Mouse (Mus musculus): ENCODE measurements around the gene Dph2. TPM values are rescaled to one million over a fixed set of nuclear protein-coding genes. Genes with fewer than 3 reads are reported as not detected.

Dph2 gene
- polyA plus RNA-seq, 2 experiments, result 17.0 to 18.4 TPM

DNA sequence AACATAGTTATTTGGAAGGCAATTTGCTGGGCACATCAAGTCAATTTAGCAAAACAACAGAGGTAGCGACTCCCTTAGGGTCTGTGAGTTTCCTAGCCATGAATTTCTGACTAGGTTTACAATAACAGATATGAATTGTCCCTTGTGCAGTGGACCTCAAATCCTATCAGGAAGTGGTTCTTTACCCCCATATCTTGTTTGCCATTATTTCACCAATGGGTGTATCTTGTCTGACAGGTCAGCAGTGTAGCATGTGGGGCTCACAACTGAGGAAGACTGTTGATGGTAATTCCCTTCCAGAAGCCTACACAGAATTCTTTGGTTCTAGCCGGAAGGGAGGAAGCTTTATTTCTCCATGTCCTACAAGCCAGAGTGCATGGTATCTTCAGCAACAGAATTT is 29.5 kb upstream of the Dph2 start:
- WGBS, result 85% methylated on average over 2 of the region's 2 CpGs
- no peaks in the 10 kb centered on the region for H3K9me3 ChIP-seq (ENCODE audit: control insufficient read depth, low read length)
- peaks cover 8% of the 10 kb centered on the region; the same call in 1 of the 2 replicates for H3K27me3 ChIP-seq (ENCODE audit: control insufficient read depth, insufficient read depth, low read length)
- no peak overlapping the region for H3K4me3 ChIP-seq (replicated peaks; ENCODE audit: low read length)
- DNase-seq (ENCODE audit: low spot score), result no peak
- H3K27ac ChIP-seq (replicated peaks; ENCODE audit: low read depth, low read length), result no peak overlapping the region
- H3K4me2 ChIP-seq (replicated peaks; ENCODE audit: low read depth, low read length, severe bottlenecking), result no peak overlapping the region
- no peak for TF ChIP-seq POLR2A (IDR thresholded peaks at IDR 0.05; ENCODE audit: borderline replicate concordance, extremely low read depth, insufficient read depth, insufficient read length)
- H3K4me1 ChIP-seq (ENCODE audit: control insufficient read depth, insufficient read depth, low read length), result peaks cover 2% of the 10 kb centered on the region
- no peaks in the 10 kb centered on the region for H3K36me3 ChIP-seq (ENCODE audit: control insufficient read depth, insufficient read depth, low read length)
- no peak for ATAC-seq (ENCODE audit: low FRiP score, low read depth)
- no peak overlapping the region for H3K9ac ChIP-seq (ENCODE audit: low read depth, low read length, severe bottlenecking)

DNA sequence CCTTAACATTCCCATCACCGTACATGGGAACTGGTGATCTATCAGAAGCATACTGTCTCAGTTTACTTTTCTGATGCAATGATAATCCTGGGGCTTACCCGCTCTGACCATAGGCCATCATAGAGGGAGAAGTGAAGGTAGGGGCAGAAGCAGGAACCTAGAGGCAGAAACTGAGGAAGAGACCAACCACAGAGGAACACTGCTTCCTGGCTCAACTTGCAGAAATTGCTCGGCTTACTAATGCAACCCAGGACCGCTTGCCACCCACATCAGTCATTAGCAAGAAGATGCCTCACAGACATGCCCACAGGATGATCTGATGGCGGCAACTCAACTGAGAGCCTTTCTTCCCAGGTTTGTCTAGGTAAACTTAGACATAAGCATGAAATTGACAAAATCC is 26.9 kb upstream of the Dph2 start:
- no peak for TF ChIP-seq POLR2A (IDR thresholded peaks at IDR 0.05; ENCODE audit: borderline replicate concordance, extremely low read depth, insufficient read depth, insufficient read length)
- H3K4me2 ChIP-seq (replicated peaks; ENCODE audit: low read depth, low read length, severe bottlenecking), result no peak overlapping the region
- H3K4me1 ChIP-seq (ENCODE audit: control insufficient read depth, insufficient read depth, low read length), result peaks cover 6% of the 10 kb centered on the region
- no peak overlapping the region for H3K4me3 ChIP-seq (replicated peaks; ENCODE audit: low read length)
- no peaks in the 10 kb centered on the region for H3K27me3 ChIP-seq (ENCODE audit: control insufficient read depth, insufficient read depth, low read length)
- WGBS, result 83% methylated on average over 5 of the region's 5 CpGs
- H3K27ac ChIP-seq (replicated peaks; ENCODE audit: low read depth, low read length), result no peak overlapping the region
- no peak overlapping the region for H3K9ac ChIP-seq (ENCODE audit: low read depth, low read length, severe bottlenecking)
- ATAC-seq (ENCODE audit: low FRiP score, low read depth) (no peak), DNase-seq (ENCODE audit: low spot score) (no peak)
- H3K9me3 ChIP-seq (ENCODE audit: control insufficient read depth, low read length), result no peaks in the 10 kb centered on the region
- H3K36me3 ChIP-seq (ENCODE audit: control insufficient read depth, insufficient read depth, low read length), result no peaks in the 10 kb centered on the region

GRCm38 (mm10) chr4:117918261-117918660 is 26.4 kb upstream of the Dph2 start:
- TF ChIP-seq POLR2A (IDR thresholded peaks at IDR 0.05; ENCODE audit: borderline replicate concordance, extremely low read depth, insufficient read depth, insufficient read length), result no peak
- Histone ChIP-seq H3K4me2 (replicated peaks; ENCODE audit: low read depth, low read length, severe bottlenecking) (no peak overlapping the region), H3K4me3 (replicated peaks; ENCODE audit: low read length) (no peak overlapping the region), H3K9ac (ENCODE audit: low read depth, low read length, severe bottlenecking) (no peak overlapping the region), H3K9me3 (ENCODE audit: control insufficient read depth, low read length) (no peaks in the 10 kb centered on the region), H3K36me3 (ENCODE audit: control insufficient read depth, insufficient read depth, low read length) (no peaks in the 10 kb centered on the region), H3K27ac (replicated peaks; ENCODE audit: low read depth, low read length) (no peak overlapping the region), H3K4me1 (ENCODE audit: control insufficient read depth, insufficient read depth, low read length) (peaks cover 11% of the 10 kb centered on the region), H3K27me3 (ENCODE audit: control insufficient read depth, insufficient read depth, low read length) (no peaks in the 10 kb centered on the region)
- DNase-seq (ENCODE audit: low spot score), result peak; percentile 44
- 77% methylated on average over 3 of the region's 3 CpGs for WGBS
- ATAC-seq (ENCODE audit: low FRiP score, low read depth), result no peak

GRCm38 (mm10) chr4:117917847-117918246 is 26.0 kb upstream of the Dph2 start:
- Histone ChIP-seq H3K9me3 (ENCODE audit: control insufficient read depth, low read length) (no peaks in the 10 kb centered on the region), H3K9ac (ENCODE audit: low read depth, low read length, severe bottlenecking) (no peak overlapping the region), H3K4me1 (ENCODE audit: control insufficient read depth, insufficient read depth, low read length) (peaks cover 15% of the 10 kb centered on the region), H3K4me2 (replicated peaks; ENCODE audit: low read depth, low read length, severe bottlenecking) (no peak overlapping the region), H3K27ac (replicated peaks; ENCODE audit: low read depth, low read length) (no peak overlapping the region), H3K36me3 (ENCODE audit: control insufficient read depth, insufficient read depth, low read length) (no peaks in the 10 kb centered on the region), H3K4me3 (replicated peaks; ENCODE audit: low read length) (no peak overlapping the region), H3K27me3 (ENCODE audit: control insufficient read depth, insufficient read depth, low read length) (no peaks in the 10 kb centered on the region)
- TF ChIP-seq POLR2A (IDR thresholded peaks at IDR 0.05; ENCODE audit: borderline replicate concordance, extremely low read depth, insufficient read depth, insufficient read length), result no peak
- DNase-seq (ENCODE audit: low spot score) (no peak), ATAC-seq (ENCODE audit: low FRiP score, low read depth) (no peak)
- 88% methylated on average over 4 of the region's 4 CpGs for WGBS

DNA sequence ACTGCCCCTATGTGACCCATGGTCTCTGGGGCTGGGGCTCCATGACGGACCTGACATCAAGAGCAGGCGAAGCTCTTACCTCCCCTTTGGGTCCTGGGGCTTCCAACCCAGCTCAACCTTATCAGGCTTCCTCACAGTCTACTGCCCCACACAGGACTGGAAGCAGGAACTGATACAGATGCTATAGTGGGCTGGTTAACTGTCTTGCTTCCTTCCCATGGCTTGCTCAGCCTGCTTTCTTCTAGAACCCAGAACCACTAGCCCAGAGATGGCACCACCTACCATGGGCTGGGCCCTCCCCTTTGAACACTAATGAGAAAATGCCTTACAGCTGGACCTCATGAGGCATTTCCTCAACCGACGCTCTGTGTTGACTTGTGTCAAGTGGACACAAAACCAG is 25.6 kb upstream of the Dph2 start:
- Histone ChIP-seq H3K9me3 (ENCODE audit: control insufficient read depth, low read length) (no peaks in the 10 kb centered on the region), H3K4me3 (replicated peaks; ENCODE audit: low read length) (no peak overlapping the region), H3K27ac (replicated peaks; ENCODE audit: low read depth, low read length) (no peak overlapping the region), H3K9ac (ENCODE audit: low read depth, low read length, severe bottlenecking) (no peak overlapping the region), H3K27me3 (ENCODE audit: control insufficient read depth, insufficient read depth, low read length) (no peaks in the 10 kb centered on the region), H3K4me1 (ENCODE audit: control insufficient read depth, insufficient read depth, low read length) (peaks cover 18% of the 10 kb centered on the region), H3K36me3 (ENCODE audit: control insufficient read depth, insufficient read depth, low read length) (0 out of 2 replicates have a peak, but pooled peaks cover 4% of the 10 kb centered on the region), H3K4me2 (replicated peaks; ENCODE audit: low read depth, low read length, severe bottlenecking) (no peak overlapping the region)
- WGBS, result 80% methylated on average over 4 of the region's 4 CpGs
- ATAC-seq (ENCODE audit: low FRiP score, low read depth), result no peak
- no peak for TF ChIP-seq POLR2A (IDR thresholded peaks at IDR 0.05; ENCODE audit: borderline replicate concordance, extremely low read depth, insufficient read depth, insufficient read length)
- DNase-seq (ENCODE audit: low spot score), result no peak

GRCm38 (mm10) chr4:117916386-117916785 is 24.6 kb upstream of the Dph2 start:
- Histone ChIP-seq H3K36me3 (ENCODE audit: control insufficient read depth, insufficient read depth, low read length) (peaks cover 14% of the 10 kb centered on the region), H3K27me3 (ENCODE audit: control insufficient read depth, insufficient read depth, low read length) (no peaks in the 10 kb centered on the region), H3K9me3 (ENCODE audit: control insufficient read depth, low read length) (no peaks in the 10 kb centered on the region), H3K9ac (ENCODE audit: low read depth, low read length, severe bottlenecking) (no peak overlapping the region), H3K4me3 (replicated peaks; ENCODE audit: low read length) (no peak overlapping the region), H3K4me1 (ENCODE audit: control insufficient read depth, insufficient read depth, low read length) (peaks cover 18% of the 10 kb centered on the region), H3K4me2 (replicated peaks; ENCODE audit: low read depth, low read length, severe bottlenecking) (no peak overlapping the region), H3K27ac (replicated peaks; ENCODE audit: low read depth, low read length) (no peak overlapping the region)
- no peak for TF ChIP-seq POLR2A (IDR thresholded peaks at IDR 0.05; ENCODE audit: borderline replicate concordance, extremely low read depth, insufficient read depth, insufficient read length)
- 78% methylated on average over 5 of the region's 5 CpGs for WGBS
- DNase-seq (ENCODE audit: low spot score), result no peak
- no peak for ATAC-seq (ENCODE audit: low FRiP score, low read depth)
